Mouse (Mus musculus) regulatory T cell (primary cell): ENCODE data around the gene Uty.

Experiments used
- in situ Hi-C: fragments of 300-600 bp; cut with MboI, MseI; formaldehyde crosslinking; loops from one replicate; pipeline ENCODE4 v1.15.1; 2025; ENCODE audit warnings: high pct_unique_total_duplicates

The Uty gene

GRCm38 (mm10) chrY:1245426-1245863, at the start of gene Uty:
Gene Uty (minus strand): TSS chrY:1245759.
- in situ Hi-C loops: no loop called here

- in situ Hi-C loops: no loop called here
Observed at GRCm38 (mm10) chrY:1293708-1294107, 48.1 kb upstream of the Uty start.

GRCm38 (mm10) chrY:1286171-1286795, 40.7 kb upstream of the Uty start, which contains the start of gene Ddx3y:
Gene Ddx3y (minus strand): TSS chrY:1286629.
- in situ Hi-C loops: no loop called here

- in situ Hi-C loops: no loop called here
Observed at GRCm38 (mm10) chrY:1285735-1286134, 40.2 kb upstream of the Uty start.

GRCm38 (mm10) chrY:1246117-1246516, 558 bp upstream of the Uty start:
- in situ Hi-C loops: no loop called here

- in situ Hi-C loops: no loop called here
Observed at GRCm38 (mm10) chrY:1244940-1245339, 619 bp downstream of the Uty start.

- in situ Hi-C loops: no loop called here
Observed at GRCm38 (mm10) chrY:1244421-1244820, 1.1 kb downstream of the Uty start.

- in situ Hi-C loops: no loop called here
Observed at GRCm38 (mm10) chrY:1220001-1220400, 25.6 kb downstream of the Uty start.

GRCm38 (mm10) chrY:1178476-1178875, 67.1 kb downstream of the Uty start:
- in situ Hi-C loops: no loop called here

- in situ Hi-C loops: no loop called here
Observed at GRCm38 (mm10) chrY:1163054-1163453, 82.5 kb downstream of the Uty start.

- in situ Hi-C loops: no loop called here
Observed at GRCm38 (mm10) chrY:1116153-1116552, 129.4 kb downstream of the Uty start.

- in situ Hi-C loops: no loop called here
Observed at GRCm38 (mm10) chrY:1114016-1114415, 131.5 kb downstream of the Uty start.
